Mouse (Mus musculus) midbrain, embryonic 10.5 days (tissue): Measurements from ENCODE around the gene Exo5. TPM values are rescaled to one million over a fixed set of nuclear protein-coding genes. Genes with fewer than 3 reads are reported as not detected.

Experiments
- DNase-seq: peaks from one replicate; pipeline ENCODE4 v3.0.0-alpha.2; 2017; ENCODE audit warnings: low spot score
- H3K27ac ChIP-seq: fragments of 300-500 bp; sonication (generic); replicated peaks from 2 replicates; pipeline ENCODE4 v1.5.1; 2016; ENCODE audit warnings: mild to moderate bottlenecking
- H3K27me3 ChIP-seq: fragments of 300-500 bp; sonication (generic); 2 replicates; pipeline ENCODE4 v1.6.1; 2016; ENCODE audit warnings: low read depth, mild to moderate bottlenecking; ENCODE audit not compliant: poor library complexity, severe bottlenecking
- H3K36me3 ChIP-seq: fragments of 300-500 bp; sonication (generic); 2 replicates; pipeline ENCODE4 v1.6.1; 2016; ENCODE audit warnings: mild to moderate bottlenecking, moderate library complexity
- H3K4me1 ChIP-seq: fragments of 300-500 bp; sonication (generic); 2 replicates; pipeline ENCODE4 v1.6.1; 2016
- H3K4me3 ChIP-seq: fragments of 300-500 bp; sonication (generic); 2 replicates; pipeline ENCODE4 v1.5.1; 2016; ENCODE audit warnings: mild to moderate bottlenecking, moderate library complexity
- H3K9me3 ChIP-seq: fragments of 300-500 bp; sonication (generic); replicated peaks from 2 replicates; pipeline ENCODE4 v1.6.1; 2016; ENCODE audit warnings: mild to moderate bottlenecking
- WGBS: fragments of 180-500 bp; shearing (Covaris S2); methylation state at CpG from one replicate; pipeline ENCODE4 v1.1.7; 2016; 5-methylcytosine and 5-hydroxymethylcytosine counted together
- microRNA-seq: library from miRNA; unstranded; fragments of <30 nt; microRNA quantifications from one replicate; pipeline ENCODE4, GENCODE M21; 2017
- polyA plus RNA-seq: library from polyadenylated mRNA; unstranded; fragments of >200 nt; fragmentation: Nextera tagmentation; extraction: Ambion mirVana; gene quantifications from 2 replicates; pipeline ENCODE4 v1.2.1, GENCODE M21; 2016

Exo5 gene
- polyA plus RNA-seq, 1 experiment from 2014 or later = 36.6 TPM

- H3K36me3 ChIP-seq = no peaks in the 10 kb centered on the region
- peak; percentile 66 for DNase-seq
- peak overlapping the region; percentile 24 for H3K27ac ChIP-seq
- peaks cover 14% of the 10 kb centered on the region; the same call in 1 of the 2 replicates for H3K27me3 ChIP-seq
- peaks cover 50% of the 10 kb centered on the region for H3K4me1 ChIP-seq
- H3K4me3 ChIP-seq = peak overlapping the region; percentile 12; the same call in 1 of the 2 replicates
- H3K9me3 ChIP-seq = no peaks in the 10 kb centered on the region
- WGBS = 34% methylated on average over 5 of the region's 5 CpGs
Observed at GRCm38 (mm10) chr4:120882002-120882625, 42.7 kb downstream of the Exo5 start.

GRCm38 (mm10) chr4:120880731-120881432 lies 43.9 kb downstream of the Exo5 start:
- Histone ChIP-seq H3K4me1 (peaks cover 50% of the 10 kb centered on the region), H3K9me3 (no peaks in the 10 kb centered on the region), H3K27me3 (0 out of 2 replicates have a peak, but pooled peaks cover 7% of the 10 kb centered on the region), H3K36me3 (no peaks in the 10 kb centered on the region), H3K4me3 (no peak overlapping the region), H3K27ac (peak overlapping the region; percentile 30; the same call in 1 of the 2 replicates)
- DNase-seq = no peak
- 56% methylated on average over 6 of the region's 6 CpGs for WGBS

GRCm38 (mm10) chr4:120879386-120879785 lies 45.4 kb downstream of the Exo5 start:
- Histone ChIP-seq H3K27me3 (0 out of 2 replicates have a peak, but pooled peaks cover 7% of the 10 kb centered on the region), H3K27ac (0 out of 2 replicates have a peak overlapping the region, but pooled peaks have one; percentile 17), H3K9me3 (no peaks in the 10 kb centered on the region), H3K36me3 (no peaks in the 10 kb centered on the region), H3K4me3 (no peak overlapping the region), H3K4me1 (peaks cover 42% of the 10 kb centered on the region)
- 70% methylated on average over 4 of the region's 4 CpGs for WGBS
- no peak for DNase-seq

GRCm38 (mm10) chr4:120878728-120879127 lies 46.1 kb downstream of the Exo5 start:
- Histone ChIP-seq H3K36me3 (no peaks in the 10 kb centered on the region), H3K9me3 (no peaks in the 10 kb centered on the region), H3K27me3 (0 out of 2 replicates have a peak, but pooled peaks cover 7% of the 10 kb centered on the region), H3K4me3 (no peak overlapping the region), H3K27ac (no peak overlapping the region), H3K4me1 (peaks cover 42% of the 10 kb centered on the region)
- WGBS = 81% methylated on average over 3 of the region's 3 CpGs
- DNase-seq = no peak

GRCm38 (mm10) chr4:120875961-120876360 lies 48.9 kb downstream of the Exo5 start:
- 82% methylated on average over 3 of the region's 3 CpGs for whole genome bisulfite sequencing
- no peak for DNase-seq
- no peak overlapping the region for H3K27ac ChIP-seq
- no peak overlapping the region for H3K4me3 ChIP-seq
- H3K9me3 ChIP-seq = no peaks in the 10 kb centered on the region
- no peaks in the 10 kb centered on the region for H3K36me3 ChIP-seq
- peaks cover 21% of the 10 kb centered on the region for H3K4me1 ChIP-seq
- H3K27me3 ChIP-seq = no peaks in the 10 kb centered on the region

Small RNAs within 50 kb of the gene (microRNA-seq; reads per million reads assigned to microRNA genes)
- gene Mir7015 = not detected

Other genes with a start within 250 kb of the Exo5 start
- gene Kcnq4, start 176.4 kb downstream of the Exo5 start, polyA plus RNA-seq = 2.1 and 3.0 TPM in 2 replicates
- 123 and 127 TPM in 2 replicates for gene Nfyc, start 93.4 kb downstream of the Exo5 start, polyA plus RNA-seq
- gene Rims3, start 70.2 kb downstream of the Exo5 start, polyA plus RNA-seq = 3.8 and 5.4 TPM in 2 replicates
- 9.4 and 10.3 TPM in 2 replicates for gene Zfp69, start 26.7 kb upstream of the Exo5 start, polyA plus RNA-seq
- gene Smap2, start 92.2 kb upstream of the Exo5 start, polyA plus RNA-seq = 14.0 and 16.1 TPM in 2 replicates
- 1.4 and 3.7 TPM in 2 replicates for gene Col9a2, start 114.4 kb upstream of the Exo5 start, polyA plus RNA-seq
- 29.1 and 31.8 TPM in 2 replicates for gene Zmpste24, start 173.2 kb upstream of the Exo5 start, polyA plus RNA-seq
- gene Tmco2, start 184.2 kb upstream of the Exo5 start, polyA plus RNA-seq = not detected in 2 replicates